Mouse (Mus musculus): ENCODE measurements around the gene Eri2. TPM values are rescaled to one million over a fixed set of nuclear protein-coding genes. Genes with fewer than 3 reads are reported as not detected.

Gene Eri2
- 7.3 and 7.8 TPM in 2 replicates for total RNA-seq (2021)
- long read RNA-seq, partial matches to known transcripts: 1 of 4 reads
- long read RNA-seq, other reads (novel, unspliced or antisense): 1 of 4 reads

GRCm38 (mm10) chr7:119793586-119794250, at the start of gene Eri2, which contains the start of gene Rexo5:
Eri2 (minus strand) TSS chr7:119794058.
Rexo5 (plus strand) TSS chr7:119794006.
- peak; percentile 89 for DNase-seq

- no peak for DNase-seq
Measured at GRCm38 (mm10) chr7:119841820-119842449, 48.1 kb upstream of the Eri2 start.

- no peak for DNase-seq
Measured at GRCm38 (mm10) chr7:119835996-119836777, 42.3 kb upstream of the Eri2 start.

- no peak for DNase-seq
Measured at GRCm38 (mm10) chr7:119835371-119835770, 41.5 kb upstream of the Eri2 start.

GRCm38 (mm10) chr7:119808723-119809122, 14.9 kb upstream of the Eri2 start:
- no peak for DNase-seq

- DNase-seq: no peak
Measured at GRCm38 (mm10) chr7:119807396-119807795, 13.5 kb upstream of the Eri2 start.

- DNase-seq: no peak
Measured at GRCm38 (mm10) chr7:119800991-119801390, 7.1 kb upstream of the Eri2 start.

- DNase-seq: no peak
Measured at GRCm38 (mm10) chr7:119800488-119800887, 6.6 kb upstream of the Eri2 start.

- DNase-seq: no peak
Measured at GRCm38 (mm10) chr7:119795311-119795710, 1.5 kb upstream of the Eri2 start.

- DNase-seq: no peak
Measured at GRCm38 (mm10) chr7:119794251-119794638, 387 bp upstream of the Eri2 start.

- no peak for DNase-seq
Measured at GRCm38 (mm10) chr7:119789024-119789423, 4.8 kb downstream of the Eri2 start.

GRCm38 (mm10) chr7:119784908-119785307, 8.9 kb downstream of the Eri2 start:
- DNase-seq: no peak

- peak; percentile 4 for DNase-seq
Measured at GRCm38 (mm10) chr7:119783453-119783852, 10.4 kb downstream of the Eri2 start.

GRCm38 (mm10) chr7:119769895-119770294, 24.0 kb downstream of the Eri2 start:
- no peak for DNase-seq

- no peak for DNase-seq
Measured at GRCm38 (mm10) chr7:119766996-119767395, 26.9 kb downstream of the Eri2 start.

GRCm38 (mm10) chr7:119764377-119764776, 29.5 kb downstream of the Eri2 start:
- no peak for DNase-seq

- no peak for DNase-seq
Measured at GRCm38 (mm10) chr7:119762166-119762697, 31.6 kb downstream of the Eri2 start.

GRCm38 (mm10) chr7:119760527-119760951, 33.3 kb downstream of the Eri2 start, which contains the start of gene Acsm3:
Acsm3 (plus strand) TSS chr7:119760923.
- DNase-seq: peak; percentile 24

GRCm38 (mm10) chr7:119753696-119754095, 40.2 kb downstream of the Eri2 start:
- DNase-seq: no peak

- no peak for DNase-seq
Measured at GRCm38 (mm10) chr7:119749942-119750341, 43.9 kb downstream of the Eri2 start.

- no peak for DNase-seq
Measured at GRCm38 (mm10) chr7:119748761-119749160, 45.1 kb downstream of the Eri2 start.

GRCm38 (mm10) chr7:119745869-119746268, 48.0 kb downstream of the Eri2 start:
- no peak for DNase-seq

- DNase-seq: peak; percentile 37
Measured at GRCm38 (mm10) chr7:119744321-119744720, 49.5 kb downstream of the Eri2 start.
